Mouse (Mus musculus): Measurements from ENCODE around the gene Zfhx3. TPM values are rescaled to one million over a fixed set of nuclear protein-coding genes. Genes with fewer than 3 reads are reported as not detected.

The Zfhx3 gene
- polyA plus RNA-seq, 1 experiment: 14.0 TPM

- no peaks in the 10 kb centered on the region for H3K9me3 ChIP-seq (replicated peaks; ENCODE audit: control insufficient read depth, insufficient read depth, low read length, poor library complexity, severe bottlenecking)
- no peak overlapping the region for H3K9ac ChIP-seq (ENCODE audit: low read depth, poor library complexity, severe bottlenecking)
- TF ChIP-seq EP300 (IDR thresholded peaks at IDR 0.05; ENCODE audit: insufficient read depth, low read depth, low read length) (0 out of 2 replicates have a peak, but pooled peaks have one; percentile 26), POLR2A (IDR thresholded peaks at IDR 0.05; ENCODE audit: insufficient read depth, low read length) (no peak), CTCF (IDR thresholded peaks at IDR 0.05; ENCODE audit: low read depth, low read length) (no peak)
- no peak overlapping the region; the same call in 1 of the 2 replicates for H3K27ac ChIP-seq (ENCODE audit: insufficient read depth, low read length)
- H3K4me3 ChIP-seq (ENCODE audit: low read depth, low read length): no peak overlapping the region
- H3K27me3 ChIP-seq (ENCODE audit: control insufficient read depth, insufficient read depth, low read length, poor library complexity, severe bottlenecking): no peaks in the 10 kb centered on the region; the same call in 1 of the 2 replicates
- no peaks in the 10 kb centered on the region for H3K4me1 ChIP-seq (ENCODE audit: control insufficient read depth, insufficient read depth, low read length)
- no peaks in the 10 kb centered on the region for H3K36me3 ChIP-seq (ENCODE audit: control insufficient read depth, insufficient read depth, low read length, poor library complexity, severe bottlenecking)
Observed at GRCm38 (mm10) chr8:108194571-108194970, 252.1 kb downstream of the Zfhx3 start.

DNA sequence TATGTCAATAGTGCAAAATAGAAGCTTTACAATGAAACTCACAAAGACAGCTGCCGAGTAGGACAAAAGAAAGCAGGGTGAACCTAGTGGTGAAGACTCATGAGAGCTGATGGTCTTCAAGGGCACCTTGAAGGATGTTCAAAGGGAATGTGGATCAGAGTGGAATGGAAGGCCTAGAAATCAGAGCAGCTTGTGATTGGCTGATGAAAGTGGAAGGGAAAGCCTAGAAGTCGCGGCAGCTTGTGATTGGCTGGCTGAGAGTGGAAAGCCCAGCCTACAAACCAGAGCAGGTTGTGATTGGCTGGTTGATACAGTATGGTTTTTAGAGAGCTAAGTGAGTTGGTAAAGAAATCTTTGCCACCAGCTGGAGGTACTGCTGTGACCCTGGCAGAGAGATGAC is 272.6 kb downstream of the Zfhx3 start:
- Histone ChIP-seq H3K27me3 (ENCODE audit: control insufficient read depth, insufficient read depth, low read length, poor library complexity, severe bottlenecking) (no peaks in the 10 kb centered on the region), H3K27ac (ENCODE audit: insufficient read depth, low read length) (no peak overlapping the region), H3K4me3 (ENCODE audit: low read depth, low read length) (no peak overlapping the region), H3K4me1 (ENCODE audit: control insufficient read depth, insufficient read depth, low read length) (no peaks in the 10 kb centered on the region), H3K36me3 (ENCODE audit: control insufficient read depth, insufficient read depth, low read length, poor library complexity, severe bottlenecking) (no peaks in the 10 kb centered on the region), H3K9me3 (replicated peaks; ENCODE audit: control insufficient read depth, insufficient read depth, low read length, poor library complexity, severe bottlenecking) (no peaks in the 10 kb centered on the region), H3K9ac (ENCODE audit: low read depth, poor library complexity, severe bottlenecking) (no peak overlapping the region)
- TF ChIP-seq CTCF (IDR thresholded peaks at IDR 0.05; ENCODE audit: low read depth, low read length): no peak
- TF ChIP-seq POLR2A (IDR thresholded peaks at IDR 0.05; ENCODE audit: insufficient read depth, low read length): no peak
- TF ChIP-seq EP300 (IDR thresholded peaks at IDR 0.05; ENCODE audit: insufficient read depth, low read depth, low read length): no peak

DNA sequence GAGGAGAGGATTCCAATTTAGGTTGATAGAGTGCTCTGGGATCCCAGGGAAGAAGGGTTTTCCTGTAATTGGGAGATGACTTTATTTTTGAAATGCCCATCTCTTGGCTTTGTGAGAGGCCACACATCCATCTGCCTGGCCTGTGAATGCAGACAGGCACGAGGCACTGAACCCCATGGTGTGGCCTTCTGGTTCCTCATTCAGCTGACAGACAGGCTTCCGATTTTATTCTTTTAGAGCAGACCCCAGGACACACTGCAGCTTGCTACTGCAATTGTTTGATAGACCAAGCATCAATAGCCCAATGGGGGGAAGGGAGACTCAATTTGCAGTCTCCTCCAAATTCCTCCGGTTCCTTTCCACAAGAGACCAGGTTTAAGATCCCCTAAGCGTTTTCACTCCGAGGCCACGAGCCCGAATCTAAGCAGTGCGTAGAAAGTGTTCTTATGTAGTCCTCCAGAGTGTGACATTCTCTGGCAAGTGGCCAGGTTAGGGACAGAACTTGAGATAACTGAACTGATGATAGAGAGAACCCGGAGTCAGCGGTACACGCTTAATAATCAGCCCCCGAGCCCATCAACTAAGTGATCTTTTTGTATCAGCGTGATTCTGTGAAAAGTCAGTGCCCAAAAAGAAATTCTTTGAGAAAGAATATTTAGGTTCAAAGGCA is 275.9 kb downstream of the Zfhx3 start:
- Histone ChIP-seq H3K27me3 (ENCODE audit: control insufficient read depth, insufficient read depth, low read length, poor library complexity, severe bottlenecking) (no peaks in the 10 kb centered on the region), H3K27ac (ENCODE audit: insufficient read depth, low read length) (no peak overlapping the region), H3K9ac (ENCODE audit: low read depth, poor library complexity, severe bottlenecking) (no peak overlapping the region), H3K36me3 (ENCODE audit: control insufficient read depth, insufficient read depth, low read length, poor library complexity, severe bottlenecking) (no peaks in the 10 kb centered on the region), H3K4me1 (ENCODE audit: control insufficient read depth, insufficient read depth, low read length) (peaks cover 2% of the 10 kb centered on the region), H3K4me3 (ENCODE audit: low read depth, low read length) (no peak overlapping the region), H3K9me3 (replicated peaks; ENCODE audit: control insufficient read depth, insufficient read depth, low read length, poor library complexity, severe bottlenecking) (no peaks in the 10 kb centered on the region)
- TF ChIP-seq POLR2A (IDR thresholded peaks at IDR 0.05; ENCODE audit: insufficient read depth, low read length) (no peak), CTCF (IDR thresholded peaks at IDR 0.05; ENCODE audit: low read depth, low read length) (no peak)

- Histone ChIP-seq H3K4me1 (ENCODE audit: control insufficient read depth, insufficient read depth, low read length) (peaks cover 2% of the 10 kb centered on the region), H3K27ac (ENCODE audit: insufficient read depth, low read length) (no peak overlapping the region), H3K27me3 (ENCODE audit: control insufficient read depth, insufficient read depth, low read length, poor library complexity, severe bottlenecking) (no peaks in the 10 kb centered on the region), H3K9ac (ENCODE audit: low read depth, poor library complexity, severe bottlenecking) (no peak overlapping the region), H3K4me3 (ENCODE audit: low read depth, low read length) (no peak overlapping the region), H3K9me3 (replicated peaks; ENCODE audit: control insufficient read depth, insufficient read depth, low read length, poor library complexity, severe bottlenecking) (no peaks in the 10 kb centered on the region), H3K36me3 (ENCODE audit: control insufficient read depth, insufficient read depth, low read length, poor library complexity, severe bottlenecking) (no peaks in the 10 kb centered on the region)
- TF ChIP-seq POLR2A (IDR thresholded peaks at IDR 0.05; ENCODE audit: insufficient read depth, low read length) (no peak), EP300 (IDR thresholded peaks at IDR 0.05; ENCODE audit: insufficient read depth, low read depth, low read length) (no peak), CTCF (IDR thresholded peaks at IDR 0.05; ENCODE audit: low read depth, low read length) (no peak)
Observed at GRCm38 (mm10) chr8:108220511-108220910, 278.1 kb downstream of the Zfhx3 start.

- Histone ChIP-seq H3K27me3 (ENCODE audit: control insufficient read depth, insufficient read depth, low read length, poor library complexity, severe bottlenecking) (no peaks in the 10 kb centered on the region), H3K27ac (ENCODE audit: insufficient read depth, low read length) (no peak overlapping the region), H3K4me3 (ENCODE audit: low read depth, low read length) (no peak overlapping the region), H3K9me3 (replicated peaks; ENCODE audit: control insufficient read depth, insufficient read depth, low read length, poor library complexity, severe bottlenecking) (no peaks in the 10 kb centered on the region), H3K4me1 (ENCODE audit: control insufficient read depth, insufficient read depth, low read length) (peaks cover 2% of the 10 kb centered on the region), H3K36me3 (ENCODE audit: control insufficient read depth, insufficient read depth, low read length, poor library complexity, severe bottlenecking) (no peaks in the 10 kb centered on the region), H3K9ac (ENCODE audit: low read depth, poor library complexity, severe bottlenecking) (no peak overlapping the region)
- TF ChIP-seq EP300 (IDR thresholded peaks at IDR 0.05; ENCODE audit: insufficient read depth, low read depth, low read length) (no peak), CTCF (IDR thresholded peaks at IDR 0.05; ENCODE audit: low read depth, low read length) (no peak), POLR2A (IDR thresholded peaks at IDR 0.05; ENCODE audit: insufficient read depth, low read length) (no peak)
Observed at GRCm38 (mm10) chr8:108222091-108222490, 279.6 kb downstream of the Zfhx3 start.

- Histone ChIP-seq H3K36me3 (ENCODE audit: control insufficient read depth, insufficient read depth, low read length, poor library complexity, severe bottlenecking) (no peaks in the 10 kb centered on the region), H3K4me3 (ENCODE audit: low read depth, low read length) (no peak overlapping the region), H3K9me3 (replicated peaks; ENCODE audit: control insufficient read depth, insufficient read depth, low read length, poor library complexity, severe bottlenecking) (no peaks in the 10 kb centered on the region), H3K27me3 (ENCODE audit: control insufficient read depth, insufficient read depth, low read length, poor library complexity, severe bottlenecking) (no peaks in the 10 kb centered on the region), H3K9ac (ENCODE audit: low read depth, poor library complexity, severe bottlenecking) (no peak overlapping the region), H3K27ac (ENCODE audit: insufficient read depth, low read length) (no peak overlapping the region), H3K4me1 (ENCODE audit: control insufficient read depth, insufficient read depth, low read length) (no peaks in the 10 kb centered on the region)
- no peak for TF ChIP-seq CTCF (IDR thresholded peaks at IDR 0.05; ENCODE audit: low read depth, low read length)
- no peak for TF ChIP-seq POLR2A (IDR thresholded peaks at IDR 0.05; ENCODE audit: insufficient read depth, low read length)
- TF ChIP-seq EP300 (IDR thresholded peaks at IDR 0.05; ENCODE audit: insufficient read depth, low read depth, low read length): no peak
Observed at GRCm38 (mm10) chr8:108232326-108232725, 289.9 kb downstream of the Zfhx3 start.
